Comparison of ENCODE assay signal across 8 mouse cellular contexts in the genomic region with DNA sequence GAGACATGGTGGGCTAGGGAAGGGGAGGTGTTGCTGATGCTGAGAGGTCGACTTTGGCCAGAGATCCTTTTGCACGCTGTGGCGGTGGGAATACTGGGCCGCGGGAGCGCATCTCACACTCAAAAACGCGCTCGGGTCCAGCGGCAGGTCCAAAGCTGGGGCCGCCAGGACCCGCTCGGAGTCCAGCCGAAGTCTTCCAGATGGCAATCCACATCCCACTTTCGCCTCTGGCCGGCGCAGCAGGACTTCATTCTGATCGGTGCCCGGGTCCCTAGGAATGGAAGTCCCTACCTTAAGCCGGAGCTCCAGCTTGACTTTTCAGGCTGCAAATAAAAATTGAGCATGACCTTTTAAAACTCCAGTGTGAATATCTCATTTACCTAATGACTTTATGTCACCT. TPM values are rescaled to one million over a fixed set of nuclear protein-coding genes. Genes with fewer than 3 reads are reported as not detected.
A peak's percentile ranks its signal among the peaks of the same experiment; 100 is the strongest.
DNase-seq lines count a peak whose midpoint lies in the region; ATAC-seq and TF ChIP-seq lines count a peak whose summit lies in the region.

No protein-coding gene starts in this region.

- H3K4me3 ChIP-seq in ES-E14 (ENCODE audit: insufficient read depth in 1 of 2, low read depth in 1 of 2, low read length in 2 of 2, poor library complexity in 1 of 2, severe bottlenecking in 1 of 2): peak overlapping the region; percentile 17 to 38; a peak in 3 of 4 replicates
- peak overlapping the region; percentile 79 for H3K4me3 ChIP-seq in forebrain, embryonic 15.5 days
- no peak overlapping the region for H3K4me3 ChIP-seq in thymus, adult 2 months (ENCODE audit: control insufficient read depth, insufficient read depth, low read length)

- no peak for TF ChIP-seq POLR2A in thymus, adult 2 months (IDR thresholded peaks at IDR 0.05; ENCODE audit: control insufficient read depth, extremely low read depth, insufficient read depth, low read length, poor library complexity)

- H3K36me3 ChIP-seq in ES-E14 (ENCODE audit: control insufficient read depth, insufficient read depth, low read length, poor library complexity, severe bottlenecking): no peaks in the 10 kb centered on the region
- no peaks in the 10 kb centered on the region for H3K36me3 ChIP-seq in forebrain, embryonic 15.5 days
- H3K36me3 ChIP-seq in thymus, adult 2 months (ENCODE audit: control insufficient read depth, insufficient read depth, low read length): no peaks in the 10 kb centered on the region

- no peak overlapping the region for H3K27ac ChIP-seq in ES-E14 (ENCODE audit: insufficient read depth, low read depth, low read length, poor library complexity, severe bottlenecking)
- peak overlapping the region; percentile 99 for H3K27ac ChIP-seq in forebrain, embryonic 15.5 days (replicated peaks)
- H3K27ac ChIP-seq in thymus, adult 2 months (ENCODE audit: control insufficient read depth, insufficient read depth, low read length): no peak overlapping the region

- DNase-seq in ES-E14 (ENCODE audit: low read depth, low spot score): no peak
- peak; percentile 72 for DNase-seq in adrenal gland, adult 2 months
- DNase-seq in kidney, adult 9 months: peak; percentile 24
- DNase-seq in lung, postnatal 14 days: peak; percentile 23
- no peak for DNase-seq in thymus, adult 2 months
- no peak for DNase-seq in thymus, postnatal 10 days (ENCODE audit: low spot score in 2 of 2)
- no peak for DNase-seq in left cerebral cortex, adult 11 months (ENCODE audit: low spot score)

- 0 out of 4 replicates have a peak, but pooled peaks cover 0 to 2% of the 10 kb centered on the region in 2 experiments for H3K4me1 ChIP-seq in ES-E14 (ENCODE audit: control insufficient read depth in 2 of 2, insufficient read depth in 2 of 2, low read length in 2 of 2, poor library complexity in 1 of 2)
- H3K4me1 ChIP-seq in forebrain, embryonic 15.5 days: peaks cover 33% of the 10 kb centered on the region
- no peaks in the 10 kb centered on the region for H3K4me1 ChIP-seq in thymus, adult 2 months (replicated peaks; ENCODE audit: control insufficient read depth, insufficient read depth, low read length)

- H3K27me3 ChIP-seq in forebrain, embryonic 15.5 days: no peaks in the 10 kb centered on the region
- H3K27me3 ChIP-seq in thymus, adult 2 months (ENCODE audit: control insufficient read depth, insufficient read depth, low read length): peaks cover 6% of the 10 kb centered on the region; the same call in 1 of the 2 replicates

- under 1% methylated on average over 20 of the region's 20 CpGs for WGBS in forebrain, embryonic 15.5 days
- WGBS in thymus, adult 2 months: 7% methylated on average over 20 of the region's 20 CpGs

- no peak for TF ChIP-seq CTCF in thymus, adult 2 months (IDR thresholded peaks at IDR 0.05; ENCODE audit: borderline replicate concordance, control insufficient read depth, extremely low read depth, insufficient read depth, low read length, poor library complexity)

- in situ Hi-C loops in ES-E14 (cut with MboI; ENCODE audit: low sequenced_read_pairs in 2 of 2, unreplicated experiment in 2 of 2): loop anchor here in 1 of 2 experiments (25.0 kb wide), 1 partner anchor 963 kb away; no protein-coding TSS in a partner anchor

- peak overlapping the region; percentile 78 for H3K4me2 ChIP-seq in forebrain, embryonic 15.5 days (replicated peaks)

- H3K9ac ChIP-seq in ES-E14 (ENCODE audit: insufficient read depth, low read depth, low read length, poor library complexity, severe bottlenecking): no peak overlapping the region
- peak overlapping the region; percentile 59 for H3K9ac ChIP-seq in forebrain, embryonic 15.5 days (replicated peaks)

- H3K9me3 ChIP-seq in ES-E14 (ENCODE audit: control insufficient read depth, insufficient read depth, low read depth, low read length): no peaks in the 10 kb centered on the region
- no peaks in the 10 kb centered on the region for H3K9me3 ChIP-seq in forebrain, embryonic 15.5 days

- peak; percentile 34; the same call in 1 of the 2 replicates for ATAC-seq in forebrain, embryonic 15.5 days (replicated peaks)

TF ChIP-seq in ES-E14, 5 proteins besides CTCF, POLR2A, EP300 and RAD21:
- TF ChIP-seq MAFK (IDR thresholded peaks at IDR 0.05; ENCODE audit: insufficient read depth, low read depth, low read length) (no peak), CHD2 (IDR thresholded peaks at IDR 0.05; ENCODE audit: low read depth, low read length) (no peak), ZNF384 (IDR thresholded peaks at IDR 0.05; ENCODE audit: low read depth, low read length) (no peak), ZC3H11A (IDR thresholded peaks at IDR 0.05; ENCODE audit: borderline replicate concordance, low read depth, low read length) (no peak), HCFC1 (IDR thresholded peaks at IDR 0.05; ENCODE audit: borderline replicate concordance, insufficient read depth, low read length) (no peak)

RNA-seq across cellular contexts. Expression of a gene that starts 9.8 kb away (rescaled TPM):
- 2.1 and 12.4 TPM in 2 replicates for total RNA-seq in ES-E14 (2012; rRNA removed)
- 100 to 1,000 TPM; 211 to 303 TPM for total RNA-seq in adrenal gland, adult 2 months (2021)
- polyA plus RNA-seq in adrenal gland, adult 2 months (2012; rRNA removed): 85.4 and 124 TPM in 2 replicates
- 155 and 167 TPM in 2 replicates for polyA plus RNA-seq in forebrain, embryonic 15.5 days (2015; fragmentation: Nextera tagmentation; extraction: Ambion mirVana)
- 8.8 and 10.5 TPM in 2 replicates for polyA plus RNA-seq in thymus, adult 2 months (2012; rRNA removed)

Comparison
In these comparisons a context has a peak if more than half of its experiments do, and no peak if none do; other contexts are left out.
1. DNase-seq: peak in adrenal gland, adult 2 months (single experiment), kidney, adult 9 months (single experiment) and lung, postnatal 14 days (single experiment); none in ES-E14 (single experiment), thymus, adult 2 months (single experiment), thymus, postnatal 10 days (0 of 2) and left cerebral cortex, adult 11 months (single experiment).